Mouse (Mus musculus) retina, embryonic 14.5 days (tissue): Measurements from ENCODE around the gene Cldn7.
"Not testable (repeated sequence)": the region's sequence is repeated elsewhere in the genome, so short reads cannot be mapped to it uniquely, and the experiment has no call there.

Source experiments
- DNase-seq: peaks from one replicate; pipeline ENCODE4 v3.0.0-alpha.2; 2015; ENCODE audit warnings: low spot score

The Cldn7 gene

GRCm38 (mm10) chr11:69955618-69956017 lies 9.0 kb upstream of the Cldn7 start:
- not testable (repeated sequence) for DNase-seq

- DNase-seq = no peak
These were observed 8.4 kb upstream of the Cldn7 start for GRCm38 (mm10) chr11:69956218-69956617.

GRCm38 (mm10) chr11:69960616-69961015 lies 4.0 kb upstream of the Cldn7 start:
- DNase-seq = no peak

GRCm38 (mm10) chr11:69961841-69962240 lies 2.7 kb upstream of the Cldn7 start:
- DNase-seq = no peak

- DNase-seq = peak; percentile 22
These were observed 859 bp downstream of the Cldn7 start for GRCm38 (mm10) chr11:69965271-69966005.

- DNase-seq = peak; percentile 30
These were observed 1.7 kb downstream of the Cldn7 start for GRCm38 (mm10) chr11:69966006-69966859.

- no peak for DNase-seq
These were observed 2.4 kb downstream of the Cldn7 start for GRCm38 (mm10) chr11:69966860-69967517.

GRCm38 (mm10) chr11:69968793-69969192 lies 4.2 kb downstream of the Cldn7 start:
- no peak for DNase-seq

- DNase-seq = no peak
These were observed 5.6 kb downstream of the Cldn7 start for GRCm38 (mm10) chr11:69970222-69970621.

- no peak for DNase-seq
These were observed 6.2 kb downstream of the Cldn7 start for GRCm38 (mm10) chr11:69970775-69971174.

GRCm38 (mm10) chr11:69974907-69975306 lies 10.3 kb downstream of the Cldn7 start:
- DNase-seq = no peak

GRCm38 (mm10) chr11:69976271-69976670 lies 11.7 kb downstream of the Cldn7 start:
- DNase-seq = no peak

GRCm38 (mm10) chr11:69979827-69980195 lies 15.2 kb downstream of the Cldn7 start:
- DNase-seq = no peak

GRCm38 (mm10) chr11:69980196-69981140 lies 15.9 kb downstream of the Cldn7 start:
- peak; percentile 99 for DNase-seq

- no peak for DNase-seq
These were observed 16.7 kb downstream of the Cldn7 start, which contains the start of gene Ctdnep1 for GRCm38 (mm10) chr11:69981141-69981762. Gene Ctdnep1 (plus strand): TSS chr11:69981156.

GRCm38 (mm10) chr11:69982225-69982624 lies 17.6 kb downstream of the Cldn7 start, which contains the start of gene Elp5:
Gene Elp5 (minus strand): TSS chr11:69982517.
- no peak for DNase-seq

- DNase-seq = no peak
These were observed 18.3 kb downstream of the Cldn7 start for GRCm38 (mm10) chr11:69982877-69983276.

GRCm38 (mm10) chr11:69983377-69983776 lies 18.8 kb downstream of the Cldn7 start:
- no peak for DNase-seq

- no peak for DNase-seq
These were observed 19.9 kb downstream of the Cldn7 start for GRCm38 (mm10) chr11:69984431-69984830.

- DNase-seq = no peak
These were observed 25.4 kb downstream of the Cldn7 start for GRCm38 (mm10) chr11:69989949-69990348.
